Mouse (Mus musculus) embryo, embryonic 9.5 days (tissue): ENCODE measurements around the gene Xpnpep2.

Source experiments
- DNase-seq: peaks from one replicate; pipeline ENCODE4 v3.0.0-alpha.2; 2017; ENCODE audit errors: extremely low spot score

Gene Xpnpep2

GRCm38 (mm10) chrX:48108394-48109315 lies at the start of gene Xpnpep2:
TSS of gene Xpnpep2 (plus strand) at chrX:48108725.
- peak; percentile 9 for DNase-seq

- no peak for DNase-seq
Observed at GRCm38 (mm10) chrX:48062481-48062880, 46.0 kb upstream of the Xpnpep2 start.

GRCm38 (mm10) chrX:48064166-48064853 lies 44.2 kb upstream of the Xpnpep2 start:
- DNase-seq, result no peak

GRCm38 (mm10) chrX:48066891-48067290 lies 41.6 kb upstream of the Xpnpep2 start:
- DNase-seq, result no peak

- no peak for DNase-seq
Observed at GRCm38 (mm10) chrX:48071961-48072360, 36.6 kb upstream of the Xpnpep2 start.

- DNase-seq, result no peak
Observed at GRCm38 (mm10) chrX:48072401-48072800, 36.1 kb upstream of the Xpnpep2 start.

- no peak for DNase-seq
Observed at GRCm38 (mm10) chrX:48074691-48075090, 33.8 kb upstream of the Xpnpep2 start.

- no peak for DNase-seq
Observed at GRCm38 (mm10) chrX:48076806-48077425, 31.6 kb upstream of the Xpnpep2 start.

- DNase-seq, result no peak
Observed at GRCm38 (mm10) chrX:48082364-48082763, 26.2 kb upstream of the Xpnpep2 start.

GRCm38 (mm10) chrX:48092129-48092528 lies 16.4 kb upstream of the Xpnpep2 start:
- DNase-seq, result no peak

GRCm38 (mm10) chrX:48093555-48093954 lies 15.0 kb upstream of the Xpnpep2 start:
- no peak for DNase-seq

- DNase-seq, result no peak
Observed at GRCm38 (mm10) chrX:48094658-48095057, 13.9 kb upstream of the Xpnpep2 start.

GRCm38 (mm10) chrX:48096580-48096979 lies 11.9 kb upstream of the Xpnpep2 start:
- no peak for DNase-seq

GRCm38 (mm10) chrX:48098470-48099129 lies 9.9 kb upstream of the Xpnpep2 start:
- no peak for DNase-seq

- DNase-seq, result no peak
Observed at GRCm38 (mm10) chrX:48099871-48100270, 8.7 kb upstream of the Xpnpep2 start.

GRCm38 (mm10) chrX:48103256-48103655 lies 5.3 kb upstream of the Xpnpep2 start:
- no peak for DNase-seq

GRCm38 (mm10) chrX:48104736-48105441 lies 3.6 kb upstream of the Xpnpep2 start:
- DNase-seq, result no peak

- DNase-seq, result no peak
Observed at GRCm38 (mm10) chrX:48106226-48106625, 2.3 kb upstream of the Xpnpep2 start.

- no peak for DNase-seq
Observed at GRCm38 (mm10) chrX:48109316-48109655, 761 bp downstream of the Xpnpep2 start.

GRCm38 (mm10) chrX:48119294-48119693 lies 10.8 kb downstream of the Xpnpep2 start:
- DNase-seq, result no peak
